Mouse (Mus musculus): ENCODE results near the gene Pgd. TPM values are rescaled to one million over a fixed set of nuclear protein-coding genes. Genes with fewer than 3 reads are reported as not detected.
"Not testable (repeated sequence)": the region's sequence is repeated elsewhere in the genome, so short reads cannot be mapped to it uniquely, and the experiment has no call there.

Gene Pgd
- 110 and 118 TPM in 2 replicates for polyA plus RNA-seq (2016; fragmentation: Nextera tagmentation; extraction: Ambion mirVana)

DNA sequence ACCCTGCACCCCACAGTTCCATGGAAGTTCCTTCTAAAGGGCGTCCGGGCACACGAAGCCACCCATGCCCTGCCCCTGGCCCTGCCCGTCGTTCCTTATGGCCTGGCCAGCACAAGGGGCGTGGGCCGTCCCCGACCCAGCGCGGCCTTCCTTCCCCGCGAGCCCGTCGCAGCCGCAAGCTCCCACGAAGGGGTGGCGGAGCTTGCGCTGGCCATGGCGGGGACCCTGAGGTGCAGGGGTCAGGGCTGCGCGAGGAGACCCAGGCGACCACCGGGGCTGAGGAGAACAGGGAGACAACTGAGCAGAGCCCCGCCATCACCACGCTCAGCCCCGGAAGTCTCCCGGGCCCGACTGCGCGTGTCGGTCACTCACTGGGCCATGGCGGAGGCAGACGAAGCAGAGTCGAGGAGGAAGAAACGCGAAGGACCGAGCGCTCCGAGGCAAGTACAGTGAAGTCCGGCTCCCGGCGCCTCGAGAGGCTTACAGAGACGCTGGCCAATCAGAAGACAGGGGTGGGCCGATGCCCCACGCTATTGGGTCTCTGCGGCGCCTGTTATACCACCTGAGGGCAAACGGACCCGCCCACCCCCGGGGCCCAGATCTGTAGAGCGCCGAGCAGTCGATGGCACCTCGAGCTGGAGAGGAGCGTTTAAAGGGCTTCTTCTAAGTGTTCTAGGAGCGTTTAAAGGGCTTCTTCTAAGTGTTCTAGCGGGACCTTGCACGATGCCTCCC lies at the start of gene Pgd:
Gene Pgd (minus strand): TSS at position 557 of the 732 bp plus-strand sequence.
- peak within 1 kb of the TSS; percentile 89 for H3K4me3 ChIP-seq (replicated peaks)
- H3K4me2 ChIP-seq = peak within 1 kb of the TSS; percentile 89
- peaks cover 16% of the 10 kb centered on the region for H3K4me1 ChIP-seq
- ATAC-seq (ENCODE audit: low FRiP score) = peak; percentile 100
- H3K9ac ChIP-seq = peak within 1 kb of the TSS; percentile 95
- H3K27me3 ChIP-seq = no peaks in the 10 kb centered on the region
- peak within 1 kb of the TSS; percentile 80 for H3K27ac ChIP-seq
- under 1% methylated on average over 59 of the region's 59 CpGs for WGBS
- H3K36me3 ChIP-seq (replicated peaks) = peaks cover 30% of the 10 kb centered on the region
- H3K9me3 ChIP-seq = no peaks in the 10 kb centered on the region

DNA sequence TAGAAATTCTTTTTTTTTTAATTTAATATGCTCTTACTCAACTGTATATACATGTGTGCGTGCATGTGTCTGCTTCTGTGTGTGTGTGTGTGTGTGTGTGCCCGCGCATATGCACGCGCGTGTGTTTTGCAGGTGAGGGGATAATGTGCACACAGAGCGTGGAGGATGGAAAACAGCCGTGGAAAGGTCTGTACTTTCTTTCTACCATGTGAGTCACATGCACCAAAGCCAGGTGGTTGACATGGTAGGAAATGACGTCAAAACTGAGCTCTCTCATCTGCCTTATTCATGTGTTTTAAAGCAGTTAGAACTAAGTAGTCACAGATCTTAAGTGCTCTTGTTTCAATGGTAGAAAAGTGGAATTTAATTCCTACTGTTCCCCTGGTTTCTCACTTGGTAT lies 49.4 kb upstream of the Pgd start:
- no peak overlapping the region for H3K4me2 ChIP-seq
- H3K9me3 ChIP-seq = no peaks in the 10 kb centered on the region
- H3K4me3 ChIP-seq (replicated peaks) = no peak overlapping the region
- H3K27me3 ChIP-seq = no peaks in the 10 kb centered on the region
- WGBS = 86% methylated on average over 9 of the region's 9 CpGs
- peaks cover 18% of the 10 kb centered on the region for H3K4me1 ChIP-seq
- H3K27ac ChIP-seq = 0 out of 2 replicates have a peak overlapping the region, but pooled peaks have one; percentile 31
- peaks cover 83% of the 10 kb centered on the region for H3K36me3 ChIP-seq (replicated peaks)
- H3K9ac ChIP-seq = no peak overlapping the region
- no peak for ATAC-seq (ENCODE audit: low FRiP score)

DNA sequence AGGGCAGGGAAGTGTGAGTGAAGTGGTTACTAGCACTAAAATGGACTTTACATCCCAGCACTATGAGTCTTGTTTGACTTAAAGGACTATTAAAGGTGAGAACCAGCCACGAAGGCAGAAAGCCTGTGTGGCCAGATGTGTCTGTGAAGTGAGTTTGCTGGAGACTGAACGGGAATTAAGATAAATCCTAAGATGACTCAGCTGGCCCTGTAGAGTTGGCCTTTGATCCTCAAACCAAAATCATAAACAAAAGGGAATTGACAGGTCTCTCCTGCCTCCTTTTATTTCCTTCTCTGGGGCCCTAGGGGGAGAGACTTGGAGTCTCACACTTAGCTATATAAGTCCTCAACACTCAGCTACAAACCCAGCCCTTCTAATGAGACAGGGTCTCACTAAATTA lies 48.8 kb upstream of the Pgd start:
- 39% methylated on average over 2 of the region's 2 CpGs for WGBS
- H3K27me3 ChIP-seq = no peaks in the 10 kb centered on the region
- H3K4me1 ChIP-seq = peaks cover 12% of the 10 kb centered on the region
- no peak overlapping the region for H3K4me3 ChIP-seq (replicated peaks)
- no peak for ATAC-seq (ENCODE audit: low FRiP score)
- H3K9me3 ChIP-seq = no peaks in the 10 kb centered on the region
- no peak overlapping the region for H3K27ac ChIP-seq
- H3K36me3 ChIP-seq (replicated peaks) = peaks cover 87% of the 10 kb centered on the region
- H3K4me2 ChIP-seq = no peak overlapping the region
- no peak overlapping the region for H3K9ac ChIP-seq

DNA sequence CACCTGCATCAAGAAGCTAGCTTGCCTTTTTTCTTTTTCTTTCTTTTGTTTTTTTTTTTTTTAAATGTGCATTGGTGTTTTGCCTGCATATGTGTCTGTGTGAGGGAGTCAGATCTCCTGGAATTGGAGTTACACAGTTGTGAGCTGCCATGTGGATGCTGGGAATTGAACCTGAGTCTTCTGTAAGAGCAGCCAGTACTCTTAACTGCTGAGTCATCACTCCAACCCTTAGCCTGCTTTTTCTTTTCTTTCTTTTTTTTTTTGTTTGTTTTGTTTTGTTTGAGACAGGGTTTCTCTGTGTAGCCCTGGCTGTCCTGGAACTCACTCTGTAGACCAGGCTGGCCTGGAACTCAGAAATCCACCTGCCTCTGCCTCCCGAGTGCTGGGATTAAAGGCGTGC lies 47.9 kb upstream of the Pgd start:
- not testable (repeated sequence) for H3K9me3 ChIP-seq; H3K9ac ChIP-seq; ATAC-seq (ENCODE audit: low FRiP score); H3K27ac ChIP-seq; H3K27me3 ChIP-seq; H3K4me2 ChIP-seq; H3K4me1 ChIP-seq; H3K4me3 ChIP-seq (replicated peaks)
- peaks cover 88% of the 10 kb centered on the region for H3K36me3 ChIP-seq (replicated peaks)
- 95% methylated on average over 2 of the region's 2 CpGs for WGBS

DNA sequence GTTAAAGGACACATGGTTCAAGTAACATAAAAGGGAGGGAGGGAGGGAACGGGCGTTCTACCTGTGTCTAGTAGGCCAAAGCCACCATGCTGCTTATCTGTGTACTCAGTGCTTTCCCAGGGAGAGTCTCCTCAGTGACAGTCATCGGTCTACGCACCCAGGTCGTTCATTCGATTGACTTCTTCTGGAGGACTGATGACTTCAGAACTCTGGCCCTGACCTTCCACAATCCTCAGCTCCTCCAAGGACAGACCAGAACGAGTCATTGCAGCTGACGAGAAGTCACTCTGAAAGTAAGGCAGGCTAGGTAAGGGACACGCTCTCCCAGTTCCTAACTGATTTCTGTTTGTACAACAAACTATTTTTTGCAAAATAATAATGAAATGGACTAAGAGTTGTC lies 46.9 kb upstream of the Pgd start:
- Histone ChIP-seq H3K4me1 (no peaks in the 10 kb centered on the region), H3K36me3 (replicated peaks) (peaks cover 90% of the 10 kb centered on the region), H3K4me2 (no peak overlapping the region), H3K4me3 (replicated peaks) (no peak overlapping the region), H3K27me3 (no peaks in the 10 kb centered on the region), H3K9me3 (no peaks in the 10 kb centered on the region), H3K9ac (no peak overlapping the region), H3K27ac (no peak overlapping the region)
- 96% methylated on average over 9 of the region's 9 CpGs for WGBS
- ATAC-seq (ENCODE audit: low FRiP score) = no peak

DNA sequence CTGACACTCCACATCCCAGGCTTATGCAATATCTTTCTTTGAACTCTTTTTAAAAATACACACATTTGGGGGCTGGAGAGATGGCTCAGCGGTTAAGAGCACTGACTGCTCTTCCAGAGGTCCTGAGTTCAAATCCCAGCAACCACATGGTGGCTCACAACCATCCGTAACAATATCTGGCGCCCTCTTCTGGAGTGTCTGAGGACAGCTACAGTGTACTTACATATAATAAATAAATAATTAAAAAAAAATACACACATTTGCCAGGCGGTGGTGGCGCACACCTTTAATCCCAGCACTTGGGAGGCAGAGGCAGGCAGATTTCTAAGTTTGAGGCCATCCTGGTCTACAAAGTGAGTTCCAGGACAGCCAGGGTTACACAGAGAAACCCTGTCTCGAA lies 44.9 kb upstream of the Pgd start:
- H3K9ac ChIP-seq; H3K4me2 ChIP-seq; H3K4me1 ChIP-seq; H3K27ac ChIP-seq; H3K27me3 ChIP-seq; H3K4me3 ChIP-seq (replicated peaks); ATAC-seq (ENCODE audit: low FRiP score); H3K9me3 ChIP-seq: not testable (repeated sequence)
- peaks cover 91% of the 10 kb centered on the region for H3K36me3 ChIP-seq (replicated peaks)
- 91% methylated on average over 6 of the region's 6 CpGs for WGBS

DNA sequence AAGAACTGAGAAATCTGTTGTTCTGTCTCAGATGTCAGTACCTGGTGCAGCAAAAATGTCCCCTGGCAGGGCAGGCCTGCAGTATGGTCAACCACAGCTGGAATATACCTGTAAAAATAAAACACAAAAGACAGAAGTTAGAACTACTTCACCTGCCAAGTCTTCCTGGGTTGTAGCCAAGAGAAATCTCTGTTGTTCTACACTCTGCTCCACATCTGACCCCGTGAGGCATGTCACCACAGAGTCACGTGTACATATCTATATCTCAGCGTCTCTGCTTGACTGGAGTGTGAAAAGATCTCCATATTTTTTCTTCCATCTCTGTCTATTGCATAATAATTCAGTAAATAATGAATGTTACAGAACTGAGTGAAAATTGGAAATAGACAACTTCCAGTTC lies 35.9 kb upstream of the Pgd start:
- peaks cover 89% of the 10 kb centered on the region for H3K36me3 ChIP-seq (replicated peaks)
- H3K9me3 ChIP-seq = no peaks in the 10 kb centered on the region
- no peak overlapping the region for H3K27ac ChIP-seq
- no peak overlapping the region for H3K9ac ChIP-seq
- H3K4me2 ChIP-seq = no peak overlapping the region
- 93% methylated on average over 3 of the region's 3 CpGs for WGBS
- no peak for ATAC-seq (ENCODE audit: low FRiP score)
- no peak overlapping the region for H3K4me3 ChIP-seq (replicated peaks)
- no peaks in the 10 kb centered on the region for H3K4me1 ChIP-seq
- H3K27me3 ChIP-seq = no peaks in the 10 kb centered on the region

DNA sequence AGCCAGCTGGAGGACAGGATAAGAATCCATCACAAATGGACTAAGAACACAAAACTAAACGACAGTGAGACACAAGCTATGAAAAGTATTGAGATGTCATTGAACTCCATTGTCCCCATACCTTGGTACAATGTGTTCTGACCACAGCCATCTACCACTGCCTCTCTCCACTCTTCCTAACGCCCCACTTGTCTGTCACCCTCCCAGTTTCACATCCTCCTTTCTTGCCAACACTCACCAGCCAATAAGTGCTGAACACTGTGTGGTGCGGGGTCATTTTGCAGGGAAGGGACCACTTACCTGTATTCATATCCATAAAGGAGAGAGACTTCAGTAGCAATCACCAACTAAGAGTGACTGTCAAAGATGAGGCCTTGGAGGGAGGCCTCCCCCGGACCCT lies 34.5 kb upstream of the Pgd start:
- ATAC-seq (ENCODE audit: low FRiP score) = no peak
- no peaks in the 10 kb centered on the region for H3K27me3 ChIP-seq
- no peaks in the 10 kb centered on the region for H3K9me3 ChIP-seq
- H3K27ac ChIP-seq = no peak overlapping the region
- H3K9ac ChIP-seq = no peak overlapping the region
- no peak overlapping the region for H3K4me2 ChIP-seq
- no peaks in the 10 kb centered on the region for H3K4me1 ChIP-seq
- 88% methylated on average over 4 of the region's 4 CpGs for WGBS
- H3K4me3 ChIP-seq (replicated peaks) = no peak overlapping the region
- H3K36me3 ChIP-seq (replicated peaks) = peaks cover 88% of the 10 kb centered on the region

DNA sequence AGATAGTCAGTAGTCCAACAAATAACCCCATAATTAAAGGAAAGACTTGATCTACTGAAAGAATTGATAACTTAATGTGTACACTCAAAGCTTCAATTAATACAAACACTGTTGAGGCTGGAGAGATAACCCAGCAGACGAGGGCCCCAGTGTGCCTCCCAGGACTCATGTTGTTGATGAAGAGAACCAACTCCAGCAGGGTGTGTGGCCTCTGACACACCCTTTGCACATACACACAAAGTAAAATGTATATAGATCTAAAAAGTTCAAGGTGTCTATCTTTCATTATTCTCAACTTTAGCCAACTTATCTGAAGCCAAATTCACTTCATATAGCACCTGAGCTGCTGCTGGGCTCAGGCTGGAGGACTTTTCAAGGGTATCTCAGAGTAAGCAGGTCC lies 30.6 kb upstream of the Pgd start:
- ATAC-seq (ENCODE audit: low FRiP score) = no peak
- H3K9me3 ChIP-seq = no peaks in the 10 kb centered on the region
- no peak overlapping the region for H3K27ac ChIP-seq
- H3K4me2 ChIP-seq = no peak overlapping the region
- H3K4me1 ChIP-seq = no peaks in the 10 kb centered on the region
- no peaks in the 10 kb centered on the region for H3K27me3 ChIP-seq
- peaks cover 86% of the 10 kb centered on the region for H3K36me3 ChIP-seq (replicated peaks)
- no peak overlapping the region for H3K9ac ChIP-seq
- H3K4me3 ChIP-seq (replicated peaks) = no peak overlapping the region
- WGBS = 83% methylated on average over 1 of the region's 1 CpGs

DNA sequence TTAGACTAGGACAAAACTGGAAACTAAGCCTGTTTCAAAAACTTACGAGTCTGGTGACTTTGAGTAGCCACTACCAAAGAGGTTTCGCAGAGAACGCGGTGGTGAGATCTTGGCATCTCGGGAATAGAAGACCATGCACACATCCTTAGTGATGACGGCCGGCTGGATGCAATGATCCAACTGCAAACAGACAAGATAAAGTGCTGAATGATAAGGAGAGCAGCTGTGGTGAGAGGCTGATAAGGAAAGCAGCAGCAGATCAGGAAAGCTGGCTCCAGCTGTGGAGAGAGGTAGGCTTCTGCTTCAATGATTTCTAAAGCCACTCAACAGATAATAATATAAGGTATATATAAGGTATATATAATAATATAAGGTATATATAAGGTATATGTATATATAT lies 24.5 kb upstream of the Pgd start:
- Histone ChIP-seq H3K4me3 (replicated peaks) (no peak overlapping the region), H3K36me3 (replicated peaks) (peaks cover 91% of the 10 kb centered on the region), H3K9me3 (no peaks in the 10 kb centered on the region), H3K27me3 (no peaks in the 10 kb centered on the region), H3K4me1 (no peaks in the 10 kb centered on the region), H3K27ac (no peak overlapping the region), H3K9ac (no peak overlapping the region), H3K4me2 (no peak overlapping the region)
- ATAC-seq (ENCODE audit: low FRiP score) = no peak
- 93% methylated on average over 7 of the region's 7 CpGs for WGBS

DNA sequence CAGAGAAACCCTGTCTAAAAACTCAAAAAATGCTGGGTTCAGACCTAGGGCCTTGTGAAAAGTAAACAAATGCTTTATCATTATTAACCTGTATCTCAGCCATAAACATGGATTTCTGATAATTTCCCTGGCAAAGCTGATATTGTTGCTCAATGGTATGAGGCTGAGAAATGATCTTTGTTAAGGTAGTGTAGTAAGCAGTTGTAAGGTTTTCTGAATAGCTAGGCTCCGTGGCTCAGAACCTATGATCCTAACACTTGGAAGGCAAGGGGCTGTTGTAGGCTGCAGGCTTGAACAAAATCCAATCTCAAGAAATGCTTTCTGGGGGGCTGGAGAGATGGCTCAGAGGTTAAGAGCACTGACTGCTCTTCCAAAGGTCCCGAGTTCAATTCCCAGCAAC lies 22.0 kb upstream of the Pgd start:
- Histone ChIP-seq H3K9ac (no peak overlapping the region), H3K27ac (no peak overlapping the region), H3K9me3 (no peaks in the 10 kb centered on the region), H3K4me3 (replicated peaks) (no peak overlapping the region), H3K4me2 (no peak overlapping the region), H3K36me3 (replicated peaks) (peaks cover 93% of the 10 kb centered on the region), H3K4me1 (no peaks in the 10 kb centered on the region), H3K27me3 (no peaks in the 10 kb centered on the region)
- 94% methylated on average over 2 of the region's 2 CpGs for WGBS
- no peak for ATAC-seq (ENCODE audit: low FRiP score)

DNA sequence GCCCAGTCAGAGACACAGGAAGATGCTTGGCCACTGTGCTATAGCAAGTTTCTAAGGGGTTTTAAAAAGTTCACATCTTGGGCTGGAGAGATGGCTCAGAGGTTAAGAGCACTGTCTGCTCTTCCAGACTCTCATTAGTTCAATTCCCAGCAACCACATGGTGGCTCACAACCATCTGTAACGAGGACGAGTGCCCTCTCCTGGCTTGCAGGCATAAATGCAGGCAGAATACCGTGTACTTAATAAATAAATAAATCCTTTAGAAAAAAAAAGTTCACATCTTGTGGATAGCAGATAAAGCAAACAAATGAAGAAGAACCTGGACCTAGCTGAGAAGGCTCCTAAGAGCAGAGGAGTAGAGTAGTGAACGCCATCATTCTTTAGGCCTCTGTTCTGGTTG lies 16.2 kb upstream of the Pgd start:
- Histone ChIP-seq H3K4me1 (no peaks in the 10 kb centered on the region), H3K36me3 (replicated peaks) (peaks cover 95% of the 10 kb centered on the region), H3K9me3 (no peaks in the 10 kb centered on the region), H3K27me3 (no peaks in the 10 kb centered on the region), H3K27ac (no peak overlapping the region), H3K4me3 (replicated peaks) (no peak overlapping the region), H3K4me2 (no peak overlapping the region), H3K9ac (no peak overlapping the region)
- 51% methylated on average over 4 of the region's 4 CpGs for WGBS
- ATAC-seq (ENCODE audit: low FRiP score) = no peak

DNA sequence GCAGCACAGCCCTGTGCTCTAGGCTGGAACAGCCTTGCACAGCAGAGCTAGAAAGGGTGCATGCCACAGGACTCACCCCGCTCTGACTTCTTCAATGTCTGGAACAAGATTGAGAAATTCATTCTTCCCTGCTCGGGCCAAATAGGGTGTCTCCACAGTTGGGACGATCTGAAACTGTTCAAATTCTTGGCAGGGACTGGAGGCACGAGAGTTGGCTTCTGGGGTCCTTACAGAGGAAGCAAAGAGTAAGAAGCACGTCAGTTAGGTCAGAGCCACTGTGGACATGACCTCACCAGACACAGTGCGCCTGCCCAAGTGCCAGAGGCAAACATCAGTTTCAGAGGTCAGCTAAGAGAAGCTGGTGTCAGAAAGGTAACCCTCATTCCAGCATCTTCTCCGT lies 15.6 kb upstream of the Pgd start:
- WGBS = 91% methylated on average over 7 of the region's 7 CpGs

More for the DNA sequence above, 15.6 kb upstream of the Pgd start:
- ATAC-seq (ENCODE audit: low FRiP score) = no peak
- no peak overlapping the region for H3K4me3 ChIP-seq (replicated peaks)
- no peak overlapping the region for H3K4me2 ChIP-seq
- H3K4me1 ChIP-seq = no peaks in the 10 kb centered on the region
- H3K27ac ChIP-seq = no peak overlapping the region
- H3K36me3 ChIP-seq (replicated peaks) = peaks cover 90% of the 10 kb centered on the region
- H3K27me3 ChIP-seq = no peaks in the 10 kb centered on the region
- no peaks in the 10 kb centered on the region for H3K9me3 ChIP-seq
- H3K9ac ChIP-seq = no peak overlapping the region

All from forebrain, embryonic 12.5 days (tissue).